Mouse (Mus musculus): Measurements from ENCODE around the gene Slc29a1.
A peak's percentile ranks its signal among the peaks of the same experiment; 100 is the strongest.

- no peak for TF ChIP-seq MAFK (IDR thresholded peaks at IDR 0.05; ENCODE audit: insufficient read depth, low read depth, low read length)
- TF ChIP-seq ZC3H11A (IDR thresholded peaks at IDR 0.05; ENCODE audit: borderline replicate concordance, low read depth, low read length), result no peak
- peak; percentile 17; the same call in 1 of the 2 replicates for TF ChIP-seq CHD2 (IDR thresholded peaks at IDR 0.05; ENCODE audit: low read depth, low read length)
- no peak for TF ChIP-seq ZNF384 (IDR thresholded peaks at IDR 0.05; ENCODE audit: low read depth, low read length)
- TF ChIP-seq HCFC1 (IDR thresholded peaks at IDR 0.05; ENCODE audit: borderline replicate concordance, insufficient read depth, low read length), result no peak
Observed at GRCm38 (mm10) chr17:45584096-45584896, 15.1 kb downstream of the Slc29a1 start.

All from ES-E14 (cell line).